Mouse (Mus musculus): Measurements from ENCODE around the gene Adamts8. TPM values are rescaled to one million over a fixed set of nuclear protein-coding genes. Genes with fewer than 3 reads are reported as not detected.

Adamts8 gene
- polyA plus RNA-seq, 1 experiment from 2014 or later, result 0.72 TPM

DNA sequence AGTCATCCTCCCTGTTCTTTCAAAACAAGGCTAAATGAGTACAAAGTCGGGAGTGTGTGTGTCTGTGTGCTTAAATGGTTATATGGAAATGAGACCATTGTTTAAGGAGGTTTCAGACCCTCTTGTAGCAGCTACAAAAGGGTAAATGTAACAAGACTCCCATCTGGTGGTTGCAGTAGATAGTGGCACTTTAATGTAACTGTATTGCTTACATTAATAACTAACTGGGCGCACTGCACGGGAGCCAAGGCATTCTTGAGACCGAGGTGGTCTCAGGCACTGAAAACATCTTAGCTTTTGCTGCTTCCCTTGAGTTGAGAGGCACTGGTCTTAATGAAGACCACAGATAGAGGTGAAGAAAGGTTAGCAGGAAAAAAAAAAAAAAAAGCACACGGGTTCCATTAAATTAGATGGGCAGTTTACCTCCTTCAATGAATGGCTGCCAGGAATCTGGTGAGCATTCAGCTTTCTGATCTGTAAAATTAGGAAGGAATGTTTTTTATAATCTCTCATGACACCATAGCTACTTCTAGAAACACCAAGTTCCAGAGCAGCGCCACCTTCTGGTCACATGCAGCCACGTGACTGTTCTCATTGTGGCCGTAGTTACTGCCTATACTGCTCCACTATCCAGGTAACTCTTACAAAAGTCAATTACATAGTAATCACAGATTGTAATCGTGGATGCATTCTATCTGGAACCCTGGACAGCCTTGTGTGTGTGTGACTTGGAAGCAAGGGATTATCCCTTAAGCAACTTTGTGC lies 5.5 kb upstream of the Adamts8 start:
- Histone ChIP-seq H3K9me3 (replicated peaks; ENCODE audit: control insufficient read depth, low read length) (no peaks in the 10 kb centered on the region), H3K9ac (ENCODE audit: low read length) (no peak overlapping the region), H3K27me3 (replicated peaks; ENCODE audit: control insufficient read depth, insufficient read depth, low read length) (peaks cover 15% of the 10 kb centered on the region), H3K36me3 (ENCODE audit: control insufficient read depth, insufficient read depth, low read length) (no peaks in the 10 kb centered on the region), H3K27ac (ENCODE audit: low read depth, low read length) (no peak overlapping the region), H3K4me3 (ENCODE audit: low read depth, low read length) (no peak overlapping the region), H3K4me1 (ENCODE audit: control insufficient read depth, insufficient read depth, low read length) (no peaks in the 10 kb centered on the region), H3K4me2 (ENCODE audit: low read length) (no peak overlapping the region)
- DNase-seq (ENCODE audit: low spot score) (peak; percentile 90), ATAC-seq (peak; percentile 80)
- WGBS, result 36% methylated on average over 9 of the region's 9 CpGs

DNA sequence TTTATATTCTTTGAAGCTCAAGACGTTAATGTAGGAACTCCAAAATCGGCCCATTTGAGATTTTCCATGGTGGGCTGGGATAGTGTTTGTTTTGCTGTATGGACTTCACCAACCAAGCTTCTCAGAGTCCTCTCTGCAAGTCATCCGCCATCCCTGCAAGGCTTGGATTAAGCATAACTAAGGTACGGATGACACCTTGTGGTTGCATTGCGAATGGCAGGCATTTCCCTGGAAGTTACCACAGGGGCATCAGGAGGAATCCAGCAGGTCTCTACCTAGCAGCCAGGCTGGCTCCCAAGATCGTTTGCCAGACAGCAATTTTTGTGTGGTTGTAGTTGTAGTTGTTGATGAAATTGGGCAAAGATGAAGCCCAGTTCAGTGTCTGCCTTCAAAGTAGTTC lies 2.0 kb upstream of the Adamts8 start:
- Histone ChIP-seq H3K9ac (ENCODE audit: low read length) (no peak overlapping the region), H3K4me3 (ENCODE audit: low read depth, low read length) (no peak overlapping the region), H3K9me3 (replicated peaks; ENCODE audit: control insufficient read depth, low read length) (no peaks in the 10 kb centered on the region), H3K27ac (ENCODE audit: low read depth, low read length) (no peak overlapping the region), H3K36me3 (ENCODE audit: control insufficient read depth, insufficient read depth, low read length) (no peaks in the 10 kb centered on the region), H3K27me3 (replicated peaks; ENCODE audit: control insufficient read depth, insufficient read depth, low read length) (peaks cover 34% of the 10 kb centered on the region), H3K4me2 (ENCODE audit: low read length) (no peak overlapping the region), H3K4me1 (ENCODE audit: control insufficient read depth, insufficient read depth, low read length) (0 out of 2 replicates have a peak, but pooled peaks cover 3% of the 10 kb centered on the region)
- DNase-seq (ENCODE audit: low spot score) (peak; percentile 93), ATAC-seq (peak; percentile 43; the same call in 1 of the 2 replicates)
- 5% methylated on average over 6 of the region's 6 CpGs for WGBS

DNA sequence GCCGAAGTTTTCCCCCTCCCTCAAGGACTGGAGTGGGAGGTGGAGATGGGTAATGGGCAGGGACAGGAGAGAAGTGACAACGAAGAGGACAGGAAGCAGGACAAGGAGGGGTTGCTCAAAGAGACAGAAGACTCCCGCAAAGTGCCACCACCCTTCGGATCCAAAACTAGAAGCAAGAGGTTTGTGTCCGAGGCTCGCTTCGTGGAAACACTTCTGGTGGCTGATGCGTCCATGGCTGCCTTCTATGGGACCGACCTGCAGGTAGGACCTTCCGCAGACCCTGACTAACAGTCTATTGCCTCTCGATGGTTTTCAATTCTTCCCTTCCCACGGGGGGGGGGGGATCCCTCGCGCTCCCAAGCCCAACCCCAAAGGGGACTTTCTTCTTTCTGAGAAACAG lies 979 bp downstream of the Adamts8 start:
- no peak overlapping the region for H3K27ac ChIP-seq (ENCODE audit: low read depth, low read length)
- peaks cover 34% of the 10 kb centered on the region for H3K27me3 ChIP-seq (replicated peaks; ENCODE audit: control insufficient read depth, insufficient read depth, low read length)
- H3K9ac ChIP-seq (ENCODE audit: low read length), result peak overlapping the region; percentile 73
- WGBS, result under 1% methylated on average over 14 of the region's 14 CpGs
- H3K4me3 ChIP-seq (ENCODE audit: low read depth, low read length), result peak overlapping the region; percentile 64
- no peaks in the 10 kb centered on the region for H3K9me3 ChIP-seq (replicated peaks; ENCODE audit: control insufficient read depth, low read length)
- H3K4me2 ChIP-seq (ENCODE audit: low read length), result peak overlapping the region; percentile 99
- H3K4me1 ChIP-seq (ENCODE audit: control insufficient read depth, insufficient read depth, low read length), result 0 out of 2 replicates have a peak, but pooled peaks cover 3% of the 10 kb centered on the region
- DNase-seq (ENCODE audit: low spot score), result peak; percentile 18
- ATAC-seq, result 0 out of 2 replicates have a peak, but pooled peaks have one; percentile 8
- no peaks in the 10 kb centered on the region for H3K36me3 ChIP-seq (ENCODE audit: control insufficient read depth, insufficient read depth, low read length)

DNA sequence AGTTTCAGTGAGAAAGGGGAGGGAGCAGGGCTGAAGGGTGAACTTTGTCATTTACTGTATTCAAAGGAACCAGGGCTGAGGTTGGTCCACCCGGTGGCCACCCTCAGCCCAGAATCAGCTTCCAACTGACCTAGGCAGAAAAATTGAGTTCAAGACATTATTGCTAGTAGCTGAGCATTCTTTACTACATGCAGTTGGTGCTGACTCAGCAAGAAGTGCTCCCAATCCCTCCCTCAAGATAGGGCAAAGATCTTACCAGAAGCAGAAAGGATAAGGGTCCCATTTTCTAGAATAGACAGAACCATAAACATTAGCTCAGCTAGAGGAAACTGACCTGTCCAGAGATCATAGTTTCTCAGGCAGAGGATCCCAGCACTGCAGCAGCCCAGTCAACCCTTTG lies 1.9 kb downstream of the Adamts8 start:
- Histone ChIP-seq H3K36me3 (ENCODE audit: control insufficient read depth, insufficient read depth, low read length) (no peaks in the 10 kb centered on the region), H3K4me1 (ENCODE audit: control insufficient read depth, insufficient read depth, low read length) (0 out of 2 replicates have a peak, but pooled peaks cover 3% of the 10 kb centered on the region), H3K9ac (ENCODE audit: low read length) (no peak overlapping the region), H3K27me3 (replicated peaks; ENCODE audit: control insufficient read depth, insufficient read depth, low read length) (peaks cover 34% of the 10 kb centered on the region), H3K27ac (ENCODE audit: low read depth, low read length) (no peak overlapping the region), H3K4me3 (ENCODE audit: low read depth, low read length) (no peak overlapping the region), H3K9me3 (replicated peaks; ENCODE audit: control insufficient read depth, low read length) (no peaks in the 10 kb centered on the region), H3K4me2 (ENCODE audit: low read length) (no peak overlapping the region)
- no peak for ATAC-seq
- DNase-seq (ENCODE audit: low spot score), result no peak
- 24% methylated on average over 1 of the region's 1 CpGs for WGBS

GRCm38 (mm10) chr9:30945276-30945675 lies 2.9 kb downstream of the Adamts8 start:
- ATAC-seq (no peak), DNase-seq (ENCODE audit: low spot score) (no peak)
- no peak overlapping the region for H3K27ac ChIP-seq (ENCODE audit: low read depth, low read length)
- WGBS, result 54% methylated on average over 1 of the region's 1 CpGs
- 0 out of 2 replicates have a peak, but pooled peaks cover 3% of the 10 kb centered on the region for H3K4me1 ChIP-seq (ENCODE audit: control insufficient read depth, insufficient read depth, low read length)
- H3K27me3 ChIP-seq (replicated peaks; ENCODE audit: control insufficient read depth, insufficient read depth, low read length), result peaks cover 34% of the 10 kb centered on the region
- H3K4me2 ChIP-seq (ENCODE audit: low read length), result no peak overlapping the region
- no peaks in the 10 kb centered on the region for H3K9me3 ChIP-seq (replicated peaks; ENCODE audit: control insufficient read depth, low read length)
- H3K9ac ChIP-seq (ENCODE audit: low read length), result no peak overlapping the region
- H3K36me3 ChIP-seq (ENCODE audit: control insufficient read depth, insufficient read depth, low read length), result no peaks in the 10 kb centered on the region
- H3K4me3 ChIP-seq (ENCODE audit: low read depth, low read length), result no peak overlapping the region

DNA sequence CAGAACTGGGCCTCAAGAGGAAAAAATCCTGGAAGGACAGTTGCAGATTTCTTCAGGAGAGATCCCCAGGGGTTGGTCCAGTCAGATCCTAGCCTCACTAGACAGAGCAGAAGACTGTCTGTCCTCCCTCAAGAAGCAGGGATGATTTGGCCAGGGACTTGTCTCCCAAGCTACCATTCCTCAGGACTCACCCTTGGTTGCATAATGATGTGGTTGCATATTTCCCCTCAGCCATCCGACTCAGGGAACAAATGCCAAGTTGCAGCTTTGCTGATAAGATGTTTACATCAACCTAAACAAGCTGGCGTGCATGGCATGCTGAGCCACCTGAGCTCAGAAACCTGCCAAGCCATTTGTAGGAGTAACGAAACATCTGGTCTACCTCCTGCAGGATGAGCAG lies 7.1 kb downstream of the Adamts8 start:
- no peak for DNase-seq (ENCODE audit: low spot score)
- no peak overlapping the region for H3K4me3 ChIP-seq (ENCODE audit: low read depth, low read length)
- H3K27ac ChIP-seq (ENCODE audit: low read depth, low read length), result no peak overlapping the region
- no peak overlapping the region for H3K4me2 ChIP-seq (ENCODE audit: low read length)
- no peak overlapping the region for H3K9ac ChIP-seq (ENCODE audit: low read length)
- H3K4me1 ChIP-seq (ENCODE audit: control insufficient read depth, insufficient read depth, low read length), result no peaks in the 10 kb centered on the region
- ATAC-seq, result no peak
- no peaks in the 10 kb centered on the region for H3K36me3 ChIP-seq (ENCODE audit: control insufficient read depth, insufficient read depth, low read length)
- peaks cover 8% of the 10 kb centered on the region for H3K27me3 ChIP-seq (replicated peaks; ENCODE audit: control insufficient read depth, insufficient read depth, low read length)
- 87% methylated on average over 3 of the region's 3 CpGs for WGBS
- H3K9me3 ChIP-seq (replicated peaks; ENCODE audit: control insufficient read depth, low read length), result no peaks in the 10 kb centered on the region

DNA sequence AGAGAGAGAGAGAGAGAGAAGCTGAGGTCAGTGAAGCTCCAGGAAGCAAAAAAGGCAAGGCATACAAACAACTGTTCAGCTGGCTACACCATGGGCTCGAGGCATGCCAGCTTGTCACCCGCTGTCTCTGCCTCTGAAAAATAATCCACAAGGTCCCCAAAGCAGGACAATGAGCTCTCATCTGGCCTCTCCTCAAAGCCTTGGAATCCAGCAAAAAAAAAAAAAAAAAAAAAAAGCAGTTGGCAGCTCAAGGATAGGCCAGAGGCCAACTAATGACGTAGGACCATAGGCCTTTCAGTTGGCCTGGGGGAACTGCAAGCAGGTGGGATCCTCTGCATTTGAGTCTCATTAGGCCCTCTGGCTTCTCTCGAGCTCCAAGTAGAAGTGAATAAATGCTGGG lies 7.6 kb downstream of the Adamts8 start:
- Histone ChIP-seq H3K27me3 (replicated peaks; ENCODE audit: control insufficient read depth, insufficient read depth, low read length) (peaks cover 2% of the 10 kb centered on the region; the same call in 1 of the 2 replicates), H3K9ac (ENCODE audit: low read length) (no peak overlapping the region), H3K4me1 (ENCODE audit: control insufficient read depth, insufficient read depth, low read length) (no peaks in the 10 kb centered on the region), H3K27ac (ENCODE audit: low read depth, low read length) (no peak overlapping the region), H3K36me3 (ENCODE audit: control insufficient read depth, insufficient read depth, low read length) (no peaks in the 10 kb centered on the region), H3K4me2 (ENCODE audit: low read length) (no peak overlapping the region), H3K9me3 (replicated peaks; ENCODE audit: control insufficient read depth, low read length) (no peaks in the 10 kb centered on the region), H3K4me3 (ENCODE audit: low read depth, low read length) (no peak overlapping the region)
- DNase-seq (ENCODE audit: low spot score) (peak; percentile 46), ATAC-seq (peak; percentile 32; the same call in 1 of the 2 replicates)
- 58% methylated on average over 4 of the region's 4 CpGs for WGBS

DNA sequence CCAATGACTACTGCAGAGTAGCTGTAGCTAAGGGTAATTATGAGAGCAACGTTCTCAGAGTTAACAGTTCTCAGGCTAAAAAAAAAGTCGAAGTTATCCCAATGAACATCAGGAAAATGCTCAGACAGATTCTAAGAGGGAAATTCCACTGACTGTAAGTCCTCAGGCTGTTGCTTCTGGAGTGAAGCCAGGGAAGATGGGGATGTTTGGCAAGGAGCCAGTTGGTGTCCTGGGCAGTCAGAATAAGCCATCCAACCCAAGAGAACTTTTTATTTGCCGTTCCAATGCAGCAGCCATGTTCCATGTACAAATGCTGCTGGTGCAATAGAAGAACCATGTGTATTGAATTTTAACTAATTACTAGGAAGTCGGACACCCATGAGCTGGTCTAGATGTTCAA lies 8.2 kb downstream of the Adamts8 start:
- no peak overlapping the region for H3K27ac ChIP-seq (ENCODE audit: low read depth, low read length)
- H3K36me3 ChIP-seq (ENCODE audit: control insufficient read depth, insufficient read depth, low read length), result no peaks in the 10 kb centered on the region
- WGBS, result 85% methylated on average over 4 of the region's 4 CpGs
- no peaks in the 10 kb centered on the region for H3K9me3 ChIP-seq (replicated peaks; ENCODE audit: control insufficient read depth, low read length)
- no peaks in the 10 kb centered on the region for H3K4me1 ChIP-seq (ENCODE audit: control insufficient read depth, insufficient read depth, low read length)
- no peak for ATAC-seq
- no peak overlapping the region for H3K9ac ChIP-seq (ENCODE audit: low read length)
- H3K27me3 ChIP-seq (replicated peaks; ENCODE audit: control insufficient read depth, insufficient read depth, low read length), result no peaks in the 10 kb centered on the region
- H3K4me3 ChIP-seq (ENCODE audit: low read depth, low read length), result no peak overlapping the region
- H3K4me2 ChIP-seq (ENCODE audit: low read length), result no peak overlapping the region
- DNase-seq (ENCODE audit: low spot score), result peak; percentile 39

DNA sequence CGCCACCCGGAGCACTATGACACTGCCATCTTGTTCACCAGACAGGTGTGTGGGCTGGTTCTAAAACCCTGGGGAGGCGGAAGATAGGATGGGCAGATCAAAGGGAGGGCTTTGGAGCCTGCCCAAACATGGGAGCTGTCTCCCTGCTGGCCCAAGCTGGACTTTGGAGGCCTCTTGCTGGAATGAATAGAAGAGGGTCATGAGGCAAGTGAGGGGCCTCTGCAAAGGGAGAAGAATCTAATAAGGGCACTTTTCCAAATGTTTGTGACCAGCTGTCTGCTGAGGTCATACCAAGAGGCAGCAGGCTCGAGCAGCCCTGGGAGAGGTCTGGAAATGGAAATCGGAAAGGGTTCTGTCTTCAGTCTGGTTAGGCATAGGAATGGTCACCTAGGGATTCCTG lies 9.1 kb downstream of the Adamts8 start:
- no peak overlapping the region for H3K4me2 ChIP-seq (ENCODE audit: low read length)
- H3K27me3 ChIP-seq (replicated peaks; ENCODE audit: control insufficient read depth, insufficient read depth, low read length), result no peaks in the 10 kb centered on the region
- 89% methylated on average over 5 of the region's 5 CpGs for WGBS
- no peak overlapping the region for H3K4me3 ChIP-seq (ENCODE audit: low read depth, low read length)
- H3K36me3 ChIP-seq (ENCODE audit: control insufficient read depth, insufficient read depth, low read length), result no peaks in the 10 kb centered on the region
- no peaks in the 10 kb centered on the region for H3K9me3 ChIP-seq (replicated peaks; ENCODE audit: control insufficient read depth, low read length)
- H3K27ac ChIP-seq (ENCODE audit: low read depth, low read length), result no peak overlapping the region
- DNase-seq (ENCODE audit: low spot score) (no peak), ATAC-seq (no peak)
- H3K9ac ChIP-seq (ENCODE audit: low read length), result no peak overlapping the region
- H3K4me1 ChIP-seq (ENCODE audit: control insufficient read depth, insufficient read depth, low read length), result no peaks in the 10 kb centered on the region
